Mouse (Mus musculus) MEL (cell line): ENCODE results near the gene Akr1a1. TPM values are rescaled to one million over a fixed set of nuclear protein-coding genes. Genes with fewer than 3 reads are reported as not detected.

ENCODE experiments used
- DNase-seq: peaks from one replicate; pipeline ENCODE4 v3.0.0; 2011; ENCODE audit warnings: low read depth, low spot score
- H3K27ac ChIP-seq: 2 replicates; pipeline ENCODE4 v1.5.1; 2012; ENCODE audit warnings: low read depth, mild to moderate bottlenecking, control low read depth, low read length, moderate library complexity; ENCODE audit not compliant: control insufficient read depth
- H3K27me3 ChIP-seq, 2 experiments: fragments of 150-350 bp in 1 of 2; sonication (generic) in 1 of 2; 2 replicates each; pipeline ENCODE4 v1.6.1; 2012; ENCODE audit warnings: low read length in 2 of 2, mild to moderate bottlenecking in 2 of 2, improper control_type of control experiment in 1 of 2, moderate library complexity in 1 of 2; ENCODE audit not compliant: insufficient read depth in 2 of 2, control insufficient read depth in 1 of 2
- H3K36me3 ChIP-seq, 2 experiments: 2 replicates each; pipeline ENCODE4 v1.6.1; 2012 to 2014; ENCODE audit warnings: low read length in 2 of 2, improper control_type of control experiment in 1 of 2, inconsistent platforms in 1 of 2, mild to moderate bottlenecking in 1 of 2; ENCODE audit not compliant: insufficient read depth in 2 of 2, control insufficient read depth in 1 of 2
- H3K4me1 ChIP-seq, 2 experiments: fragments of 150-350 bp in 1 of 2; sonication (generic) in 1 of 2; 2 replicates each; pipeline ENCODE4 v1.6.1; 2012; ENCODE audit warnings: low read length in 2 of 2, improper control_type of control experiment in 1 of 2, mild to moderate bottlenecking in 1 of 2; ENCODE audit not compliant: insufficient read depth in 2 of 2, control insufficient read depth in 1 of 2
- H3K4me3 ChIP-seq, 2 experiments: fragments of 150-350 bp in 1 of 2; sonication (generic) in 1 of 2; 2 replicates each; pipeline ENCODE4 v1.5.1; 2012; ENCODE audit warnings: low read depth in 2 of 2, low read length in 2 of 2, mild to moderate bottlenecking in 2 of 2, moderate library complexity in 2 of 2, control low read depth in 1 of 2, improper control_type of control experiment in 1 of 2; ENCODE audit not compliant: control insufficient read depth in 1 of 2, insufficient read depth in 1 of 2
- H3K79me2 ChIP-seq: 2 replicates; pipeline ENCODE4 v1.6.1; 2012; ENCODE audit warnings: mild to moderate bottlenecking, low read length, moderate library complexity; ENCODE audit not compliant: control insufficient read depth, poor library complexity, insufficient read depth
- H3K9ac ChIP-seq: 2 replicates; pipeline ENCODE4 v1.6.1; 2012; ENCODE audit warnings: low read depth, mild to moderate bottlenecking, control low read depth, low read length, moderate library complexity; ENCODE audit not compliant: control insufficient read depth, poor library complexity, severe bottlenecking
- H3K9me3 ChIP-seq: fragments of 150-350 bp; sonication (generic); replicated peaks from 2 replicates; pipeline ENCODE4 v1.6.1; 2012; ENCODE audit warnings: mild to moderate bottlenecking, low read length, improper control_type of control experiment, moderate library complexity; ENCODE audit not compliant: insufficient read depth
- E2F4 ChIP-seq: IDR thresholded peaks from 2 replicates; pipeline ENCODE4 v1.6.1; 2011; ENCODE audit warnings: low read depth, low read length, improper control_type of control experiment, borderline replicate concordance
- EP300 ChIP-seq, 2 experiments: IDR thresholded peaks; 2 replicates each; pipeline ENCODE4 v1.6.1; 2011; ENCODE audit warnings: improper control_type of control experiment in 2 of 2, low read length in 2 of 2, low read depth in 1 of 2, mild to moderate bottlenecking in 1 of 2
- ETS1 ChIP-seq: IDR thresholded peaks from 2 replicates; pipeline ENCODE4 v1.6.1; 2012; ENCODE audit warnings: low read depth, mild to moderate bottlenecking, inconsistent platforms, low read length, improper control_type of control experiment, moderate library complexity
- GABPA ChIP-seq: IDR thresholded peaks from 2 replicates; pipeline ENCODE4 v1.6.1; 2012; ENCODE audit warnings: low read depth, mild to moderate bottlenecking, inconsistent platforms, low read length, improper control_type of control experiment, moderate library complexity
- HCFC1 ChIP-seq: IDR thresholded peaks from 2 replicates; pipeline ENCODE4 v1.6.1; 2012; ENCODE audit warnings: low read depth, mild to moderate bottlenecking, inconsistent platforms, low read length, improper control_type of control experiment, moderate library complexity
- JUND ChIP-seq: IDR thresholded peaks from 2 replicates; pipeline ENCODE4 v1.6.1; 2011; ENCODE audit warnings: low read depth, mild to moderate bottlenecking, improper control_type of control experiment, low read length
- KAT2A ChIP-seq: conservative IDR thresholded peaks from 2 replicates; pipeline ENCODE4 v1.6.1; 2012; ENCODE audit warnings: low read depth, low read length, improper control_type of control experiment, inconsistent platforms
- MAZ ChIP-seq: IDR thresholded peaks from 2 replicates; pipeline ENCODE4 v1.6.1; 2012; ENCODE audit warnings: low read depth, mild to moderate bottlenecking, inconsistent platforms, low read length, improper control_type of control experiment
- MEF2A ChIP-seq: IDR thresholded peaks from 2 replicates; pipeline ENCODE4 v1.6.1; 2014; ENCODE audit warnings: low read depth, mild to moderate bottlenecking, inconsistent platforms, low read length, improper control_type of control experiment; ENCODE audit not compliant: poor library complexity, insufficient replicate concordance, severe bottlenecking; ENCODE audit errors: extremely low read depth
- MXI1 ChIP-seq: IDR thresholded peaks from 2 replicates; pipeline ENCODE4 v1.6.1; 2011; ENCODE audit warnings: mild to moderate bottlenecking, low read depth, low read length, improper control_type of control experiment
- MYB ChIP-seq: IDR thresholded peaks from 2 replicates; pipeline ENCODE4 v1.6.1; 2011; ENCODE audit warnings: mild to moderate bottlenecking, low read depth, low read length, improper control_type of control experiment
- MYC ChIP-seq: IDR thresholded peaks from 2 replicates; pipeline ENCODE4 v1.6.1; 2011; ENCODE audit warnings: low read depth, mild to moderate bottlenecking, low read length, improper control_type of control experiment, moderate library complexity
- NRF1 ChIP-seq: IDR thresholded peaks from 2 replicates; pipeline ENCODE4 v1.6.1; 2014; ENCODE audit warnings: low read depth, mild to moderate bottlenecking, inconsistent platforms, low read length, improper control_type of control experiment, moderate library complexity; ENCODE audit not compliant: poor library complexity, insufficient read depth, severe bottlenecking
- POLR2A ChIP-seq, 2 experiments: IDR thresholded peaks; 2 replicates each; pipeline ENCODE4 v1.6.1; 2011 to 2012; ENCODE audit warnings: low read length in 2 of 2, mild to moderate bottlenecking in 2 of 2, control low read depth in 1 of 2, improper control_type of control experiment in 1 of 2, low read depth in 1 of 2, moderate library complexity in 1 of 2; ENCODE audit not compliant: control insufficient read depth in 1 of 2, insufficient read depth in 1 of 2, poor library complexity in 1 of 2
- POLR2AphosphoS2 ChIP-seq: IDR thresholded peaks from 2 replicates; pipeline ENCODE4 v1.6.1; 2011; ENCODE audit warnings: low read length, improper control_type of control experiment
- SMC3 ChIP-seq: IDR thresholded peaks from 2 replicates; pipeline ENCODE4 v1.6.1; 2011; ENCODE audit warnings: low read depth, low read length, improper control_type of control experiment
- TAL1 ChIP-seq: IDR thresholded peaks from 2 replicates; pipeline ENCODE4 v1.6.1; 2012; ENCODE audit warnings: mild to moderate bottlenecking, inconsistent platforms, low read length, moderate library complexity, mixed read lengths
- TCF12 ChIP-seq: IDR thresholded peaks from 2 replicates; pipeline ENCODE4 v1.6.1; 2014; ENCODE audit warnings: low read depth, mild to moderate bottlenecking, inconsistent platforms, low read length, improper control_type of control experiment, moderate library complexity
- ZC3H11A ChIP-seq: IDR thresholded peaks from 2 replicates; pipeline ENCODE4 v1.6.1; 2012; ENCODE audit warnings: low read depth, mild to moderate bottlenecking, inconsistent platforms, low read length, improper control_type of control experiment
- ZMIZ1 ChIP-seq: IDR thresholded peaks from 2 replicates; pipeline ENCODE4 v1.6.1; 2012; ENCODE audit warnings: low read depth, mild to moderate bottlenecking, inconsistent platforms, low read length, improper control_type of control experiment, moderate library complexity
- ZNF384 ChIP-seq: IDR thresholded peaks from 2 replicates; pipeline ENCODE4 v1.6.1; 2012; ENCODE audit warnings: low read depth, mild to moderate bottlenecking, inconsistent platforms, low read length, improper control_type of control experiment
- polyA plus RNA-seq, 2 experiments: library from polyadenylated mRNA; stranded (reverse) in 1 of 2; unstranded in 1 of 2; fragments of >175 nt in 1 of 2; fragments of >200 nt in 1 of 2; gene quantifications; 2 replicates each; pipeline versions ENCODE4 v1.2.1 to v1.2.4; 2012; ENCODE audit warnings: low replicate concordance in 2 of 2, low read depth in 1 of 2; ENCODE audit not compliant: insufficient read length in 2 of 2, insufficient read depth in 1 of 2, missing spikeins in 1 of 2
- total RNA-seq: library from RNA; depleted of rRNA; stranded (reverse); fragments of 300-350 nt; gene quantifications from 2 replicates; pipeline ENCODE4 v1.2.3, GENCODE M21; 2012

Akr1a1 gene
- total and polyA plus RNA-seq, 3 experiments: 258 to 358 TPM; not detected in 1

DNA sequence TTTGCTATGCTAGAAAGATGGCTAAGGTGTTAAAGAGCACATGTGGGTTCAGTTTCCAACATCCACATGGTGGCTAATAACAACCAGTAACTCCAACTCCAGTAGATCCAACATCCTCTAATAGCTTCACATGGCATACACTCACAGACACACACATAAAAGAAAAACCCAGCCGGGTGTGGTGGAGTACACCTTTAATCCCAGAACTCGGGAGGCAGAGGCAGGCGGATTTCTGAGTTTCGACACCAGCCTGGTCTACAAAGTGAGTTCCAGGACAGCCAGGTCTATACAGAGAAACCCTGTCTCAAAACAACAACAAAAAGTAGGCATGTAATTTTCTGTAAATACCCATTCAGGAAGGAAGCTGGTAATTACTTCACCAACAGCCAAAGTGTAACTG lies 26.6 kb downstream of the Akr1a1 start:
- H3K27me3 ChIP-seq: no peaks in the 10 kb centered on the region
- peaks cover 2 to 4% of the 10 kb centered on the region in 2 experiments; a peak in 1 of 4 replicates for H3K4me1 ChIP-seq
- H3K9me3 ChIP-seq: no peaks in the 10 kb centered on the region
- peaks cover 18 to 23% of the 10 kb centered on the region in 2 experiments for H3K36me3 ChIP-seq
- peaks cover 38% of the 10 kb centered on the region for H3K79me2 ChIP-seq
- no peak overlapping the region for H3K4me3 ChIP-seq
- H3K9ac ChIP-seq: no peak overlapping the region
- no peak for DNase-seq
- H3K27ac ChIP-seq: no peak overlapping the region
- TF ChIP-seq HCFC1 (no peak), MXI1 (no peak), ETS1 (no peak), GABPA (no peak), ZNF384 (no peak), ZMIZ1 (no peak), TAL1 (no peak), POLR2A (IDR thresholded peaks at IDR 0.05; ENCODE audit: control insufficient read depth in 1 of 2, insufficient read depth in 1 of 2, low read depth in 1 of 2, low read length in 2 of 2, poor library complexity in 1 of 2) (no peak), MEF2A (no peak), EP300 (IDR thresholded peaks at IDR 0.05; ENCODE audit: low read depth in 1 of 2, low read length in 2 of 2) (no peak), SMC3 (no peak), E2F4 (no peak)
- TF ChIP-seq, all 39 proteins: peak for 0

DNA sequence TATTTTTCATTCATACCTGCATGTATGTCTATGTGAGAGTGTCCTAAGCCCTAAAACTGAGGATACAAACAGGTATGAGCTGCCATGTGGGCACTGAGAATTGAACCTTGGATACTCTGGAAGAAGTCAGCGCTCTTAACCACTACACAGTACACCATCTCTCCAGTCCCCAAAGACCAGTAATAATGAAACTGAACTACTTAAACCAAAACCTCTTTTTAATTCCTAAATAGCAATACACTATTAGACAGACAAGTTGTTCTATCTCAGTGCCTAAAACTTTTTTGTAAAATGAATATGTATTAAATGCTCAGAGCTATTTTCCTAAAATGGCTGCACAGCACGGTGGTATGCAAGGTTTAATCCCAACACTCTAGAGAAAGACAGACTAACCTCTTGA lies 36.2 kb downstream of the Akr1a1 start:
- Histone ChIP-seq H3K9me3 (no peaks in the 10 kb centered on the region), H3K4me1 (no peaks in the 10 kb centered on the region), H3K9ac (no peak overlapping the region), H3K27me3 (no peaks in the 10 kb centered on the region), H3K36me3 (peaks cover 2 to 54% of the 10 kb centered on the region in 2 experiments), H3K79me2 (peaks cover 3% of the 10 kb centered on the region; the same call in 1 of the 2 replicates), H3K4me3 (no peak overlapping the region), H3K27ac (no peak overlapping the region)
- DNase-seq: no peak
- TF ChIP-seq JUND (no peak), MAZ (no peak), POLR2AphosphoS2 (no peak), TAL1 (no peak)

DNA sequence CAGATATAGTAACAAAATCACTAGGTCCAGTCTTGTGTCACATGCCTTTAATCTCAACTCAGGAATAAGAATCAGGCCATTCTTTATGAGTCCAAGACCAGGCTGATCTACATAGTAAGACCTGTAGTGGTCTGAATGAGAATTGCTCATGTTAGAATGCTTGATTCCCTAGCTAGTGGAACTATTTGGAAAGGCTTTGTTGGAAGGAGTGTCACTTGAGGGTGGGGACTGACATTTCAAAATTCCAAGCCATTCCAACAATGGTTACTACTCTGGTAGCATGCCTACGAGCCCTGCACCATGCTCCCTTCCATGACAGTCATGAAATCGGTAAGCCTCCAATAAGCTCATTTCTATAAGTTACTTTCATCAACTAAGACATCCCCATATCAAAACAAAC lies 38.9 kb downstream of the Akr1a1 start:
- TF ChIP-seq KAT2A (no peak), ZC3H11A (no peak), HCFC1 (no peak), MYB (no peak), MYC (no peak), TCF12 (no peak), MEF2A (no peak), NRF1 (no peak), ZMIZ1 (no peak)
- Histone ChIP-seq H3K27ac (no peak overlapping the region), H3K4me1 (no peaks in the 10 kb centered on the region), H3K9me3 (no peaks in the 10 kb centered on the region), H3K79me2 (peaks cover 2% of the 10 kb centered on the region; the same call in 1 of the 2 replicates), H3K36me3 (peaks cover 4 to 64% of the 10 kb centered on the region in 2 experiments), H3K27me3 (no peaks in the 10 kb centered on the region), H3K9ac (no peak overlapping the region), H3K4me3 (no peak overlapping the region)
- DNase-seq: no peak
